Mouse (Mus musculus): ENCODE results near the gene Sesn1. TPM values are rescaled to one million over a fixed set of nuclear protein-coding genes. Genes with fewer than 3 reads are reported as not detected.
"Not testable (repeated sequence)": the region's sequence is repeated elsewhere in the genome, so short reads cannot be mapped to it uniquely, and the experiment has no call there.

The Sesn1 gene
- polyA plus RNA-seq, 1 experiment: 55.4 TPM

GRCm38 (mm10) chr10:41812566-41812965, 2.8 kb downstream of the Sesn1 start:
- Histone ChIP-seq H3K36me3 (ENCODE audit: control insufficient read depth, insufficient read depth, low read length) (no peaks in the 10 kb centered on the region), H3K27me3 (ENCODE audit: control insufficient read depth, insufficient read depth, low read length) (no peaks in the 10 kb centered on the region), H3K4me3 (ENCODE audit: low read depth, low read length) (no peak overlapping the region), H3K4me1 (ENCODE audit: control insufficient read depth, insufficient read depth, insufficient read length, low read length) (peaks cover 11% of the 10 kb centered on the region; the same call in 1 of the 2 replicates), H3K27ac (ENCODE audit: insufficient read depth, low read depth, low read length) (no peak overlapping the region)
- TF ChIP-seq CTCF (IDR thresholded peaks at IDR 0.05; ENCODE audit: extremely low read depth, insufficient read length, insufficient replicate concordance, low read depth, low read length) (no peak), POLR2A (IDR thresholded peaks at IDR 0.05; ENCODE audit: low read depth, low read length) (no peak)
- 47% methylated on average over 6 of the region's 6 CpGs for WGBS

DNA sequence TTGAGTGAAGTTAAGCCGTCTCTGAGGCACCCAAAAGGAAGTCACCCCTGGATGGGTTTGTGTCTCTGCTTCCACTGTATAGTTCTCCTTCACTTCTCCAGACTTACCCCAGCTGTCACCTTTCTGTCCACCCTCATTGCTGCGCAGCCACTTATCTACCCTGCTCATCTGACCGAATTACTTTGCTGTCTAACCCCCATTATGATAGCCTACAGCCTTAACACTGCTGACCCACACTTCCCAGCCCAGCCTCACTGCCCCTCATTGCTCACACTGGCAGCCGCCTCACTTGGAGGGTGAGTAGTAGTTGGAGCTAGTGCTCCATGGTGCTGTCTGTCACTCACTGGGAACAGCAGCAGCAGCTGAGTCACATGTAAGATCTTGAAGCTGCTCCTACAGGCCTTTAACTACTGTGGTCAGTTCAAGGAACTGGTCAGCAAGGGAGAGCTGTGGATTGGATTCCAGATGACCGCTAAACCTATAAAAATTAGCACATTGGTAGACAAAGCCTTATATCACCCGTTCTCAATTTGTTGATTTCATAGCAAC, 4.6 kb downstream of the Sesn1 start:
- H3K27me3 ChIP-seq (ENCODE audit: control insufficient read depth, insufficient read depth, low read length): no peaks in the 10 kb centered on the region
- H3K4me3 ChIP-seq (ENCODE audit: low read depth, low read length): no peak overlapping the region
- no peaks in the 10 kb centered on the region for H3K36me3 ChIP-seq (ENCODE audit: control insufficient read depth, insufficient read depth, low read length)
- H3K4me1 ChIP-seq (ENCODE audit: control insufficient read depth, insufficient read depth, insufficient read length, low read length): peaks cover 11% of the 10 kb centered on the region; the same call in 1 of the 2 replicates
- no peak for TF ChIP-seq POLR2A (IDR thresholded peaks at IDR 0.05; ENCODE audit: low read depth, low read length)
- no peak for TF ChIP-seq CTCF (IDR thresholded peaks at IDR 0.05; ENCODE audit: extremely low read depth, insufficient read length, insufficient replicate concordance, low read depth, low read length)
- WGBS: 90% methylated on average over 6 of the region's 6 CpGs
- no peak overlapping the region for H3K27ac ChIP-seq (ENCODE audit: insufficient read depth, low read depth, low read length)

DNA sequence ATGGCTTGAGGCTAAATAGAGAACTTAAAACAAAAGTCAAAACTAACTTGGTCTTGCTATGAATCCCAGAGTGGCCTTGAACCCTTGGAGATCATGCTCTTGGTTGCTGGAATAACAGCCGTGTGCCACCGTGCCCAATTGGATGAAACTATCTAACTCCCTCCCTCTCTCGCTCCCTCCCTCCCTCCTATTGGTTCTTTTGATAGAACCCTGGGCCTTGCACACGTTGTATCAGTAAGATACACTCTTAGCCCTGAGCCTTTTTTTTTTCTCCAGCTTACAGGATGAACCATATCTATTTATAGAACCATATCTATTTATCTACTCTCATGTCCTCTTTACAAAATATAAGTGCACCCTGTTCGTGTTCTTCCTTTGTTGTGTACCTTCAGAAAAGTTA, 6.8 kb downstream of the Sesn1 start:
- H3K27ac ChIP-seq (ENCODE audit: insufficient read depth, low read depth, low read length): no peak overlapping the region
- H3K36me3 ChIP-seq (ENCODE audit: control insufficient read depth, insufficient read depth, low read length): no peaks in the 10 kb centered on the region
- WGBS: 75% methylated on average over 5 of the region's 5 CpGs
- H3K27me3 ChIP-seq (ENCODE audit: control insufficient read depth, insufficient read depth, low read length): no peaks in the 10 kb centered on the region
- no peak overlapping the region for H3K4me3 ChIP-seq (ENCODE audit: low read depth, low read length)
- no peak for TF ChIP-seq CTCF (IDR thresholded peaks at IDR 0.05; ENCODE audit: extremely low read depth, insufficient read length, insufficient replicate concordance, low read depth, low read length)
- no peak for TF ChIP-seq POLR2A (IDR thresholded peaks at IDR 0.05; ENCODE audit: low read depth, low read length)
- peaks cover 15% of the 10 kb centered on the region; the same call in 1 of the 2 replicates for H3K4me1 ChIP-seq (ENCODE audit: control insufficient read depth, insufficient read depth, insufficient read length, low read length)

GRCm38 (mm10) chr10:41818036-41818732, 8.4 kb downstream of the Sesn1 start:
- peaks cover 14% of the 10 kb centered on the region; the same call in 1 of the 2 replicates for H3K4me1 ChIP-seq (ENCODE audit: control insufficient read depth, insufficient read depth, insufficient read length, low read length)
- H3K27me3 ChIP-seq (ENCODE audit: control insufficient read depth, insufficient read depth, low read length): no peaks in the 10 kb centered on the region
- 90% methylated on average over 8 of the region's 8 CpGs for WGBS
- TF ChIP-seq CTCF (IDR thresholded peaks at IDR 0.05; ENCODE audit: extremely low read depth, insufficient read length, insufficient replicate concordance, low read depth, low read length) (no peak), POLR2A (IDR thresholded peaks at IDR 0.05; ENCODE audit: low read depth, low read length) (no peak)
- no peak overlapping the region for H3K4me3 ChIP-seq (ENCODE audit: low read depth, low read length)
- H3K27ac ChIP-seq (ENCODE audit: insufficient read depth, low read depth, low read length): no peak overlapping the region
- H3K36me3 ChIP-seq (ENCODE audit: control insufficient read depth, insufficient read depth, low read length): no peaks in the 10 kb centered on the region

- peaks cover 14% of the 10 kb centered on the region; the same call in 1 of the 2 replicates for H3K4me1 ChIP-seq (ENCODE audit: control insufficient read depth, insufficient read depth, insufficient read length, low read length)
- WGBS: 90% methylated on average over 6 of the region's 6 CpGs
Observed at GRCm38 (mm10) chr10:41818733-41819070, 9.0 kb downstream of the Sesn1 start.

GRCm38 (mm10) chr10:41819307-41819706, 9.6 kb downstream of the Sesn1 start:
- TF ChIP-seq CTCF (IDR thresholded peaks at IDR 0.05; ENCODE audit: extremely low read depth, insufficient read length, insufficient replicate concordance, low read depth, low read length): no peak
- TF ChIP-seq POLR2A (IDR thresholded peaks at IDR 0.05; ENCODE audit: low read depth, low read length): no peak
- Histone ChIP-seq H3K27ac (ENCODE audit: insufficient read depth, low read depth, low read length) (no peak overlapping the region), H3K4me1 (ENCODE audit: control insufficient read depth, insufficient read depth, insufficient read length, low read length) (peaks cover 16% of the 10 kb centered on the region; the same call in 1 of the 2 replicates), H3K4me3 (ENCODE audit: low read depth, low read length) (no peak overlapping the region), H3K36me3 (ENCODE audit: control insufficient read depth, insufficient read depth, low read length) (no peaks in the 10 kb centered on the region), H3K27me3 (ENCODE audit: control insufficient read depth, insufficient read depth, low read length) (no peaks in the 10 kb centered on the region)
- WGBS: 82% methylated on average over 3 of the region's 3 CpGs

More at GRCm38 (mm10) chr10:41818733-41819070, 9.0 kb downstream of the Sesn1 start:
- not testable (repeated sequence) for H3K27me3 ChIP-seq (ENCODE audit: control insufficient read depth, insufficient read depth, low read length); H3K4me3 ChIP-seq (ENCODE audit: low read depth, low read length); H3K36me3 ChIP-seq (ENCODE audit: control insufficient read depth, insufficient read depth, low read length); H3K27ac ChIP-seq (ENCODE audit: insufficient read depth, low read depth, low read length)

DNA sequence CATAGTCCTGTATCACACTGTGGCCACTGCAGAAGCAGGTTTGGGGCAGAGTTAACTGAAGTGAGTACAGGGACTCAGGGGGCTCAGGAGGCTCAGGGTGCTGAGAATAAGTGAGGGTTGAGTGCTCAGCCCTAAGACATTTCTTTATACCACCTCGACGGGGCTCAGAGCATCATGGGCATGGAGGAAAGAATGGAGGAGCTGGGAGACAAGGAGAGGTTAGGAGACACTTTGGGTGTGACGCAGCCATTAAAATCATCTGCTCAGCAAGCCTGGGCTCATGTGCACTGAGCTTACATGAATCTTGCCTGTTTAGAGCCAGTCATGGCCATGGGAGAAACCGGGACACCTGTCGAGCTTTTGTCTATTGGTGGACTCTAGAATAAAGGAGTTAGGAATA, 10.7 kb downstream of the Sesn1 start:
- H3K4me3 ChIP-seq (ENCODE audit: low read depth, low read length): no peak overlapping the region
- no peak for TF ChIP-seq POLR2A (IDR thresholded peaks at IDR 0.05; ENCODE audit: low read depth, low read length)
- TF ChIP-seq CTCF (IDR thresholded peaks at IDR 0.05; ENCODE audit: extremely low read depth, insufficient read length, insufficient replicate concordance, low read depth, low read length): no peak
- WGBS: 93% methylated on average over 5 of the region's 5 CpGs
- peak overlapping the region; percentile 48; the same call in 1 of the 2 replicates for H3K27ac ChIP-seq (ENCODE audit: insufficient read depth, low read depth, low read length)
- H3K4me1 ChIP-seq (ENCODE audit: control insufficient read depth, insufficient read depth, insufficient read length, low read length): peaks cover 14% of the 10 kb centered on the region; the same call in 1 of the 2 replicates
- H3K36me3 ChIP-seq (ENCODE audit: control insufficient read depth, insufficient read depth, low read length): no peaks in the 10 kb centered on the region
- no peaks in the 10 kb centered on the region for H3K27me3 ChIP-seq (ENCODE audit: control insufficient read depth, insufficient read depth, low read length)

Data from small intestine, adult 2 months (tissue).